Mouse (Mus musculus): Measurements from ENCODE around the gene Tceal8.
"Not testable (repeated sequence)": the region's sequence is repeated elsewhere in the genome, so short reads cannot be mapped to it uniquely, and the experiment has no call there.

Gene Tceal8

DNA sequence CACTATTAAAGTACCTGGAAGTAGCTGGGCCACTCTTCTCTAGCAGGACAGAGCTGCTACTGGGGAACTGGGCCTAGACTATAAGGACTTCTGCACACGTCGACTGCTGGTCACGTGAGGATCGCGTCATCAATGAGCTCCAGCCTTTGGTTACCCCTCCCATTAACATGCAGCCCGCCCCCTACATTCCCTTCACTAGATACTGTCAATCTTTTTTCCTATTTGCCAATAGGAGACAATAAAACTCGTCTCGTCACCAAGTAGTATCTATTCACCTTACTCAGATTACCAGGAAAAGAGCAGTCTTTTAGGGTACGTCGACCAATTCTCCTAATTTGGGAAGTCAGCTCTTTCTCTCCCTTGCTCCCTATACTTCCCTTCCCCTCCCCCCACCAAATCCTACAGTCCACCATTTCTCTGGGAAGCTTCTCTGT, at the start of gene Tceal8:
Tceal8 (minus strand) TSS at position 225 of the 434 bp plus-strand sequence.
- DNase-seq (ENCODE audit: low spot score in 2 of 2), result peak; percentile 86 to 94

- no peak for DNase-seq (ENCODE audit: low spot score in 2 of 2)
These were observed 44.2 kb upstream of the Tceal8 start for GRCm38 (mm10) chrX:136216303-136216702.

- DNase-seq (ENCODE audit: low spot score in 2 of 2), result not testable (repeated sequence)
These were observed 42.9 kb upstream of the Tceal8 start, which contains the start of the genes Tceal7 and Bex1 for GRCm38 (mm10) chrX:136214729-136215677. TSS of gene Tceal7 (plus strand) at chrX:136214779. TSS of gene Bex1 (minus strand) at chrX:136215513.

DNA sequence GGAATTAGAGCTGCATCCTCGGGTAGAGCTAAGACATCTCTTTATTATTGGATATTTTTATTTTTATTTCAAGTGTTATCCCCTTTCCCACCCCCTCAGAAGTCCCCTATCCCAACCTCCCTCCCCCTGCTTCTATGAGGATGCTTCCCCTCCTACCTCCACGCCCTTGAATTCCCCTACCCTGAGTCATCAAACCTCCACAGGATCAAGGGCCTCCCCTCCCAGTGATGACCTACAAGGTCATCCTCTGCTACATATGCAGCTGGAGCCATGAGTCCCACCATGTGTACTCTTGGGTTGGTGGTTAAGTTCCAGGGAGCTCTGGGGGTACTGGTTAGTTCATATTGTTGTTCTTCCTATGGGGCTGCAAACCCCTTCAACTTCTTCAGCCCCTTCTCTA, 41.3 kb upstream of the Tceal8 start:
- DNase-seq (ENCODE audit: low spot score in 2 of 2), result no peak

GRCm38 (mm10) chrX:136204406-136204805, 32.3 kb upstream of the Tceal8 start:
- DNase-seq (ENCODE audit: low spot score in 2 of 2), result no peak

GRCm38 (mm10) chrX:136203664-136204066, 31.5 kb upstream of the Tceal8 start, which contains the start of gene Tceal5:
TSS of gene Tceal5 (minus strand) at chrX:136203876.
- peak; percentile 75 to 88 for DNase-seq (ENCODE audit: low spot score in 2 of 2)

DNA sequence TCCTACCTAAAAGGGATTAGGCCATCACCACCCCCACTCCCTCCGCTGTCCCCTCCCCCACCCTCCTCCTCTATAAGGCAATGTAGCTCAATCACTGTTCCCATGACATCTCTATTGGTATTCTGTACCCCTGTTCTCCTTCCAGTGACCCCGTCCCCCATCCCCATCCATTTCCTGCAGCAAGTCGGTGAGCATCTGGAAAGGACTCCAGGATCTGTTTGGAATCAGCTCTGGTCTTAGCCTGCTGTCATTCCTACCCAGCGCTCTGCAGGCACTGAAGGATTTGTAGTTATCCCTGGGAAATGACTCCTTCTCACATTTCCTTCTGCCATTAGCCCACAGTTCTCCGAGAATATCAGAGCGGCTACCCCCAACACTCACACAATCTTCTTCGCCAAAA, 31.1 kb upstream of the Tceal8 start:
- DNase-seq (ENCODE audit: low spot score in 2 of 2), result peak in 1 of 2 experiments; percentile 23

GRCm38 (mm10) chrX:136196873-136197272, 24.7 kb upstream of the Tceal8 start:
- no peak for DNase-seq (ENCODE audit: low spot score in 2 of 2)

- no peak for DNase-seq (ENCODE audit: low spot score in 2 of 2)
These were observed 23.2 kb upstream of the Tceal8 start for GRCm38 (mm10) chrX:136195193-136195944.

DNA sequence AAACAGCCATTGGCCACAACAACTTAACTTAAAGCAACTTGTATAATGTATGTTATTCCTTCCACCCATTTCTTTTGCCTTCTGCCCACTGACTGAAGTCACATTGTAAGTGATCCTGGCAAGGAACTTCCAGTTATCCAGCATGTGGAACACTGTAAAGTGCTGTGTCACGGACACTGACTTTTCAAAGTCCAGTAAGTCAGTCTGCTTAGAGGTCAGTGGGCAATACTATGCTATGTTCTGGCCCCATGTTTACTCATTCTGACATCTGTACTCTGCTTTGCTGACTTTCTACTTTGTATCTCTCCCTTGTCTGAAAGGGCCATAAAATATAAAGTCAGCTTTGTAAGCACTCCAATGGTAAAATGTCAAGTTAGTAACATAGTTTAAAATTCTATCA, 11.0 kb upstream of the Tceal8 start:
- no peak for DNase-seq (ENCODE audit: low spot score in 2 of 2)

DNA sequence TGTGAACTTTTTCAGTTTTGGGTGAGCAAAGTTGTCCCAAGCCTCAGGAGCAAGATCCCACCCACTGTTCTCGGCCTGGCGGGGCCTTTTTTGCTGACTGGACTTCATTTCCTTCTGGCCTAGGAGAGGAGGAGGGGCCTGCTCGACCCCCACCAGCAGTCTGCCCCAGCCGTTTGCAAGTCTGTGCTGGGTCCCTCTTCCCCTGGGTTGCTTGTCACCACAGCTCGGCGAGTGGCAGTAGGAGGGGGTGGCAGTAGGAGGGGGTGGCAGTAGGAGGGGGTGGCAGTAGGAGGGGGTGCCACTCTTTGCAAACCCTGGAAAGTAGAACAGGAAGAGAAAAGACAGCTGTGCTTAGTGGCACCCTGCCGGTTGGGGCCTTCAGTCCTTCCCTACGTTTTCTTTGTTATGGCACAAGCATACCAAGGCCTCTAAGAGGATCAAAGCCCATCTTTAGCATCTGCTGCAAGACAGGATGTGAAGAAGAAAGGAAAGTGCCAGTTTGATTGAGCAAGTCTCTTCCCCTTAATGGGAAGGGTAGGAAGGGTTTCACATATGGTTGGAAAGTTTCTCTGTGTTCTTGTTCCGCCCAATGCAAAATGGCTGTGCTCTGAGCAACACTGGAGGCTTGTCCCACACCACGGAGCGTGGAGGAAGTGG, 8.9 kb upstream of the Tceal8 start:
- no peak for DNase-seq (ENCODE audit: low spot score in 2 of 2)

DNA sequence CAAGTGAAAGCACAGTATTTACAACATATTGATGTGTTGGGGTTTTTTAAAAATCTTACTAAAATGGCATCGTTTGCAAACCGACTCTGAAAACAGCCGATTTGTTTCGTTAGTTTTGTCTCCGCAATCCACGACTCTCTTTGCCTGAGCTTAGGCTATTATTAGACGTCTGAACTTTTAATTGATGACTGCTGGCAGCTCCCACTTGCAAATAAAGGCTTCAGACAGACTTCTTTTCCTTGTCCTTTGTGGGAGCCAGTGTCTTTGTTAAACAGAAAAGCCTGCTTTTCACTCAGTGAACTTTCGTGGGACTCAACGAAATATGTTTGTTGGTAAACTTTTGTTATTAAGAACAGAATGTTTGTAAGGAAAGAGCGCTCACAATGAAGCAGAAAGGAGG, 644 bp upstream of the Tceal8 start:
- no peak for DNase-seq (ENCODE audit: low spot score in 2 of 2)

DNA sequence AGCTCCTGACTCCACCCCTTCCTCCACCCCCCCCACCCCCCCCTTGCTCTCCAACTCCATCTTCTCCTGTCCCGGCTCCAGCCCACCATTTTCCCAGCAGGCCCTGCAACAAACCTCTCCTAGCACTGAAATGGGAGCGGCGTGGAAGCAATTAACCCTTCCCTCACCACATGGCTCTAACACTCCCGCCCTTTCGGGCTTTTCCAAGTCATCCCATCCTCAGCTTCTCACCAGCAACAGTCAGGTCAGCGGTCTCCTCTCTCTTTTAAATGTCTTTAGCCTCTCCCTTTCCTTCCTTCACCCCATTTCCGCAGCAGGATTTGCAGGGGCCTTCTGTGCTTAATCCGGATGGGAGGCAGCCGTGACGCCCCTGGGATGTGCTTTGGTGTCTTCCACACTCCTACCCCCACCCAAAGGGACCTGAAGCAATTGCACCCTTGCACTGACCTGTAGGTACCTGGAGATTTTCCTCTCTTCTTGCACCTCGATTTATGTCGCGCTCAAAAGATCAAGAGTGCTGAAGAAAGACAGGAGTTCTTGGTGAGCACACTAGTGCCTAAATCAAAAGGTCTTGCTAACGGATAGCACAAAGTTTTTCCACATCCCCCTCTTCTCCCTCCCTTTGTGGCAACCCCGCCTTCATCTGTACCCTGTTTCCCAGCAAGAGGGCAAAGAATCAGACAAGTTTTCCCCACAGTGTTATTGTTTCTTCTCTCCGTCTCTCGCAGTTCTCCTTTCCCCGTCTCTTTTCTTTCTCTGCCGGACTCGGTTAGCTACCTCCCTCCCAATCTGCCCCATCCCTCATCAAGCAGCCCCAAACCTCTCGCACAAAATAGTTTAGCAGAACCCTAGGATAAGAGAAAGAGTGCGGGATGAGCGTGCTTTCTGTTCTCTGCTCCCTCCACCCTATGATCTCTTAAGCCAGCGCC, 689 bp downstream of the Tceal8 start:
- peak; percentile 77 to 80 for DNase-seq (ENCODE audit: low spot score in 2 of 2)

DNA sequence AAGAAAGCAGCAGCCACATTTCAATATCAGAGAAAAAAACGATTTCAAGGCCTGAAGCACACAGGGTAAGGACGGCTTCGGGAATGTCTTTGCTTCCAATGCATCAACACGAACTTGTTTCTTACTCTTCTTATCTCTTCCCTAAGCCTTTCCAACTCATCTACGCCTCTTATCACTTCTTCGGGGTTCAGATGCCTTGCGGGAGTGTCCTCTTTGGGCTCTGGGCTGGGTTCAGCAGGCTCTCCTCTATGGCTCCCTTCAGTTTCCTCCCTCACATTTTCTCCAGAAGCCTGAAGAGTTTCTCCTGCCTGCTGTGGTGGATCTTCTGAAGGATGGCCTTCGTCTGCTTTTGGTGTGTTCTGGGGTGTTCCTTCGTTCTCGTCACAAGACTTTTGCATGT, 1.5 kb downstream of the Tceal8 start:
- DNase-seq (ENCODE audit: low spot score in 2 of 2), result no peak

DNA sequence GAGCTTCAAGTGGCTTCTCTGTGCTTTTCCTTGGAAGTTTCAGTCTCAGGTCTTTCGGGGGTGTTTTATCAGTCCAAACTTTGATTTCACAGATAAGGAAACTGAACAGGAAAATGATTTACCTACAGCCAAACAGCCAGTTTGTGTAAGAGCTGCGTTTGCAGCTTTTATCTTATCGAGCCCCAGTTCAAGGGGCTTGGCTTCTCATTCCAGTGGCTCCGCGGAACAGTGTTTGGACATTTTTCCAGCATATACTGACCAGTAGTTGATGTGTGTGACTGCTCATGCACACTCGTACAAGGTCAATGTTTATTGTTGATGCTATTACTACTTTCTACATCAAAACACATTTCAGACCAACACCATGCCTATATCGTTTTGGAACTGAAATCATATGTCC, 27.9 kb downstream of the Tceal8 start:
- DNase-seq (ENCODE audit: low spot score in 2 of 2), result no peak

GRCm38 (mm10) chrX:136143711-136144110, 28.4 kb downstream of the Tceal8 start:
- DNase-seq (ENCODE audit: low spot score in 2 of 2), result no peak

DNA sequence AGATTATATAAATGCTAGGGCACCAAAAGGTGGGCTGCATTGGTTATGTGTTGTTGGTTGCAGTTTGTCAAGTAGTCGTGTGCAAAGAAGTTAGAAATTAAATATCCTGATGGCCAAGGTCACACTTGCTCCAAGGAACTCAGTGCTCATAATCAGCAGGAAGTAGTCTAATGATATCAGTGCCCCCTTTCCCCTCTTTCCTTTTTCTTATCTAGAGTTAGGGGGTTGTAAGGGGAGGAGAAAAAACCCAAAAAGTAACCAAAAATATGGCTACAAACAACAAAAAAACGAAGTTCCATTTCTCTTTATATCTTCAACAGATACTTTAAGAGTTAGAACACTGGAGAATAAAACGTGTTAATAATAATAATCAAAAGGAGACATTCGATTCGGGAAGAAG, 30.8 kb downstream of the Tceal8 start:
- no peak for DNase-seq (ENCODE audit: low spot score in 2 of 2)

DNA sequence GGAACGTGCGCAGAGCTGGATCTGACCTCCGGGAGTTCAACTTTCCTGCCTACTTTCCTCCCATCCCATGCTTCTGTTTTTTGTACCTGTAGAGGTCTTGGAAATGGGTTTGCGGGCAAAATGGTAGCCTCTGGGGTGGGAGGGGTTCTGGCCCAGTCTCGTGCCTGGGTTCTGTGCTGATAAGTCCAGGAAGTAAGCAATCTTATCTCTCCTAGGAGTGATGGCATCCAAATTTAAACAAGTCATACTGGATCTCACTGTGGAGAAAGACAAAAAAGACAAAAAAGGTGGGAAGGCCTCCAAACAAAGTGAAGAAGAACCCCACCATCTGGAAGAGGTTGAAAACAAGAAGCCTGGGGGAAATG, 32.5 kb downstream of the Tceal8 start:
- not testable (repeated sequence) for DNase-seq (ENCODE audit: low spot score in 2 of 2)

DNA sequence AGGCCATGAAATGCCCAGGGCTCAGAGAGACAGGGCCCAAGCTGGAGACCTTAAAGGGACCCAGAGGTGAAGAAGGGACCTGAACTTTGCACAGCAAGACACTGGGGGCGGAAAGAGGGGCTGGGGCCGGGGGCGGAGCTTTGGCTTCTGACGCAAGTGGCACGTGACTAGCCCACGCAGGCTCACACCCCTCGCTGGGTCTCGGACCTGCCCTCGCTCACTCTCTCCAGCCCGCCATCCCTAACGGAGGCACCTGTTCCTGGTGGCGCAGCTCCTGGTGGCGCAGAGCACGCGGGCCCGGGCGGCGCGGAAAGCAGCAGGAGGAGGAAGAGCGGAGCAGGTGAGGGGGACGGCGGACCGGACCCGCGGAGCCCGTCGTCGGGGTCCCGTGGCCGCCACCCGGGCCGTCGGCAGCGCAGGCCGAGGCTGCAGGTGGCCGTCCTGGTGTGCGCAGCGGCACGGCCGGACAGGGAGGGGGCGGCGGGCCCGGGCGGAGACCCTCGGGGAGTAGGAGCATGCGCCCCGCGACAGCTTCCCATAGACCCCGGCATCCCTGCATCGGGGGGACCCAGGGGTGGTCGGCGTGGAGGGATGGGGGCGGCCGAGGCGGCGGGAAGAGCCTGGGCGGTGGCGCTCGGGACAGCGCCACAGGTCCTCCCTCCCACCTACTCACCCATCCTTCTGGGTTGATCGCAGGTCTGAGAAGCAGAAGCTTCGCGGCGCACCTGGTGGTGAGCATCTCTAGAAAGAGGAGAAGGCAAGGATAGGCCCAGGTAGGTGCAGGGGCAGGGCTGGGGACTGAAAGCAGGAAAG, 33.1 kb downstream of the Tceal8 start, which contains the start of gene Bex4:
Bex4 (plus strand) TSS at position 170 of the 813 bp plus-strand sequence.
- not testable (repeated sequence) for DNase-seq (ENCODE audit: low spot score in 2 of 2)

GRCm38 (mm10) chrX:136135559-136135958, 36.6 kb downstream of the Tceal8 start:
- no peak for DNase-seq (ENCODE audit: low spot score in 2 of 2)

All from right cerebral cortex, postnatal 10 days (tissue).